Mouse (Mus musculus) testis, adult 2 months (tissue): ENCODE results near the gene Edaradd.

Source experiments
- CTCF ChIP-seq: fragments of 200-500 bp; IDR thresholded peaks from 2 replicates; pipeline ENCODE4 v1.5.1; 2012; ENCODE audit warnings: low read depth, mild to moderate bottlenecking, inconsistent platforms, low read length, moderate library complexity; ENCODE audit not compliant: control insufficient read depth, insufficient read depth, insufficient replicate concordance
- POLR2A ChIP-seq: fragments of 200-500 bp; IDR thresholded peaks from 2 replicates; pipeline ENCODE4 v1.6.1; 2012; ENCODE audit warnings: low read depth, mild to moderate bottlenecking, inconsistent platforms, low read length, moderate library complexity; ENCODE audit not compliant: control insufficient read depth

DNA sequence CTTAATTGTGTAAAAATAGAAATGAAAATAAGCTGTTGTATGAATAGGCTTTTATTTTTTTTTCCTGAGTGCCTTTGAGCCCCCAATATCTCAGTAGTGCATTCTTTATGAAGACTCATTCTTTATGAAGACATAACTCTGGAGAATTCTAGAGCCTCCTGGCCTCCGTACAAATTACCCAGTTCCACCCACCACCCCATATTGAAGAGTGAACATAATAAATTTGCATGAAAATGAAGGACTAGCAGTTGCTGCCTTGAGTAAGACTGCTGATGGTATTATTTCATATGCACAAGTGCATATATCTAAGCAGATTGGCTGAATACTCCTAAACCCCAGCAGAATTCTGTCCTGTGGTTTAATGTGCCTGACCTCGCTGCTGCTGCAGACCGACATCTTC lies 80.7 kb downstream of the Edaradd start:
- TF ChIP-seq POLR2A = no peak
- no peak for TF ChIP-seq CTCF
